Mouse (Mus musculus) heart, embryonic 13.5 days (tissue): ENCODE measurements around the gene Rps3a1. TPM values are rescaled to one million over a fixed set of nuclear protein-coding genes. Genes with fewer than 3 reads are reported as not detected.
"Not testable (repeated sequence)": the region's sequence is repeated elsewhere in the genome, so short reads cannot be mapped to it uniquely, and the experiment has no call there.

Source experiments
- ATAC-seq: fragments of 200-750 bp; cut with Nextera tagmentation; 2 replicates; pipeline ENCODE4 v1.8.0; 2017; ENCODE audit warnings: moderate TSS enrichment; ENCODE audit not compliant: insufficient number of reproducible peaks, low FRiP score, low TSS enrichment; ENCODE audit errors: extremely low read depth
- H3K27ac ChIP-seq: fragments of 300-500 bp; sonication (generic); replicated peaks from 2 replicates; pipeline ENCODE4 v1.5.1; 2015; ENCODE audit warnings: moderate library complexity, mild to moderate bottlenecking, inconsistent platforms
- H3K27me3 ChIP-seq: fragments of 300-500 bp; sonication (generic); replicated peaks from 2 replicates; pipeline ENCODE4 v1.6.1; 2015; ENCODE audit warnings: mild to moderate bottlenecking, inconsistent platforms
- H3K36me3 ChIP-seq: fragments of 300-500 bp; sonication (generic); 2 replicates; pipeline ENCODE4 v1.6.1; 2015; ENCODE audit warnings: mild to moderate bottlenecking, inconsistent platforms
- H3K4me1 ChIP-seq: fragments of 300-500 bp; sonication (generic); 2 replicates; pipeline ENCODE4 v1.6.1; 2015; ENCODE audit warnings: inconsistent platforms
- H3K4me2 ChIP-seq: fragments of 300-500 bp; sonication (generic); 2 replicates; pipeline ENCODE4 v1.6.1; 2015; ENCODE audit warnings: inconsistent platforms, mild to moderate bottlenecking, moderate library complexity
- H3K4me3 ChIP-seq: fragments of 300-500 bp; sonication (generic); 2 replicates; pipeline ENCODE4 v1.5.1; 2015; ENCODE audit warnings: moderate library complexity, mild to moderate bottlenecking, inconsistent platforms
- H3K9ac ChIP-seq: fragments of 300-500 bp; sonication (generic); 2 replicates; pipeline ENCODE4 v1.6.1; 2015; ENCODE audit warnings: inconsistent platforms, mild to moderate bottlenecking, moderate library complexity
- H3K9me3 ChIP-seq: fragments of 300-500 bp; sonication (generic); 2 replicates; pipeline ENCODE4 v1.6.1; 2016; ENCODE audit warnings: inconsistent platforms
- WGBS: fragments of 180-500 bp; shearing (Covaris S2); methylation state at CpG from one replicate; pipeline ENCODE4 v1.1.7; 2015; ENCODE audit warnings: mixed read lengths; 5-methylcytosine and 5-hydroxymethylcytosine counted together
- polyA plus RNA-seq: library from polyadenylated mRNA; unstranded; fragments of >200 nt; fragmentation: Nextera tagmentation; extraction: Ambion mirVana; gene quantifications from 2 replicates; pipeline ENCODE4 v1.2.1, GENCODE M21; 2015

Gene Rps3a1
- polyA plus RNA-seq, 1 experiment from 2014 or later = 788 TPM

GRCm38 (mm10) chr3:86114659-86115338 is 27.7 kb downstream of the Rps3a1 start:
- peak overlapping the region; percentile 17 for H3K4me2 ChIP-seq
- no peak for ATAC-seq
- H3K4me3 ChIP-seq = no peak overlapping the region
- no peaks in the 10 kb centered on the region for H3K27me3 ChIP-seq
- peaks cover 2% of the 10 kb centered on the region; the same call in 1 of the 2 replicates for H3K4me1 ChIP-seq
- peaks cover 7% of the 10 kb centered on the region; the same call in 1 of the 2 replicates for H3K9me3 ChIP-seq
- WGBS = 60% methylated on average over 12 of the region's 12 CpGs
- H3K36me3 ChIP-seq = peaks cover 26% of the 10 kb centered on the region
- H3K27ac ChIP-seq = peak overlapping the region; percentile 25; the same call in 1 of the 2 replicates
- H3K9ac ChIP-seq = no peak overlapping the region

- no peak overlapping the region for H3K4me3 ChIP-seq
- ATAC-seq = no peak
- no peaks in the 10 kb centered on the region for H3K27me3 ChIP-seq
- H3K4me1 ChIP-seq = peaks cover 3% of the 10 kb centered on the region; the same call in 1 of the 2 replicates
- H3K9ac ChIP-seq = no peak overlapping the region
- 79% methylated on average over 7 of the region's 7 CpGs for WGBS
- peaks cover 7% of the 10 kb centered on the region; the same call in 1 of the 2 replicates for H3K9me3 ChIP-seq
- peaks cover 26% of the 10 kb centered on the region for H3K36me3 ChIP-seq
- no peak overlapping the region for H3K27ac ChIP-seq
- no peak overlapping the region for H3K4me2 ChIP-seq
Measured at GRCm38 (mm10) chr3:86112766-86113165, 29.7 kb downstream of the Rps3a1 start.

- ATAC-seq = no peak
- H3K4me2 ChIP-seq = peak overlapping the region; percentile 53
- H3K36me3 ChIP-seq = peaks cover 14% of the 10 kb centered on the region
- peaks cover 3% of the 10 kb centered on the region; the same call in 1 of the 2 replicates for H3K4me1 ChIP-seq
- H3K9me3 ChIP-seq = no peaks in the 10 kb centered on the region
- H3K9ac ChIP-seq = peak overlapping the region; percentile 19; the same call in 1 of the 2 replicates
- no peak overlapping the region for H3K27ac ChIP-seq
- H3K27me3 ChIP-seq = no peaks in the 10 kb centered on the region
- peak overlapping the region; percentile 27 for H3K4me3 ChIP-seq
- 18% methylated on average over 10 of the region's 10 CpGs for WGBS
Measured at GRCm38 (mm10) chr3:86110077-86110476, 32.4 kb downstream of the Rps3a1 start.

GRCm38 (mm10) chr3:86109099-86109498 is 33.4 kb downstream of the Rps3a1 start:
- ATAC-seq = no peak
- Histone ChIP-seq H3K4me3 (no peak overlapping the region), H3K9me3 (no peaks in the 10 kb centered on the region), H3K27me3 (no peaks in the 10 kb centered on the region), H3K9ac (no peak overlapping the region), H3K4me1 (0 out of 2 replicates have a peak, but pooled peaks cover 3% of the 10 kb centered on the region), H3K27ac (no peak overlapping the region; the same call in 1 of the 2 replicates), H3K4me2 (no peak overlapping the region), H3K36me3 (peaks cover 15% of the 10 kb centered on the region)
- WGBS = 85% methylated on average over 7 of the region's 7 CpGs

- Histone ChIP-seq H3K27me3 (no peaks in the 10 kb centered on the region), H3K4me3 (no peak overlapping the region), H3K27ac (no peak overlapping the region; the same call in 1 of the 2 replicates), H3K36me3 (peaks cover 15% of the 10 kb centered on the region), H3K4me2 (no peak overlapping the region), H3K4me1 (0 out of 2 replicates have a peak, but pooled peaks cover 3% of the 10 kb centered on the region), H3K9me3 (no peaks in the 10 kb centered on the region), H3K9ac (no peak overlapping the region)
- peak; percentile 54; the same call in 1 of the 2 replicates for ATAC-seq
- 67% methylated on average over 4 of the region's 4 CpGs for WGBS
Measured at GRCm38 (mm10) chr3:86108576-86108975, 33.9 kb downstream of the Rps3a1 start.

- Histone ChIP-seq H3K9ac (no peak overlapping the region), H3K4me1 (0 out of 2 replicates have a peak, but pooled peaks cover 3% of the 10 kb centered on the region), H3K4me3 (no peak overlapping the region), H3K9me3 (no peaks in the 10 kb centered on the region), H3K27me3 (no peaks in the 10 kb centered on the region), H3K4me2 (no peak overlapping the region), H3K36me3 (peaks cover 14% of the 10 kb centered on the region; the same call in 1 of the 2 replicates), H3K27ac (no peak overlapping the region)
- 78% methylated on average over 8 of the region's 8 CpGs for WGBS
- ATAC-seq = no peak
Measured at GRCm38 (mm10) chr3:86107637-86108539, 34.6 kb downstream of the Rps3a1 start.

- Histone ChIP-seq H3K9me3 (no peaks in the 10 kb centered on the region), H3K4me1 (0 out of 2 replicates have a peak, but pooled peaks cover 3% of the 10 kb centered on the region), H3K4me3 (no peak overlapping the region), H3K4me2 (no peak overlapping the region), H3K27ac (no peak overlapping the region), H3K27me3 (no peaks in the 10 kb centered on the region), H3K36me3 (peaks cover 17% of the 10 kb centered on the region; the same call in 1 of the 2 replicates), H3K9ac (no peak overlapping the region)
- 92% methylated on average over 8 of the region's 8 CpGs for WGBS
- ATAC-seq = no peak
Measured at GRCm38 (mm10) chr3:86106086-86106632, 36.3 kb downstream of the Rps3a1 start.

GRCm38 (mm10) chr3:86104909-86105308 is 37.6 kb downstream of the Rps3a1 start:
- H3K27ac ChIP-seq = no peak overlapping the region
- peaks cover 18% of the 10 kb centered on the region for H3K36me3 ChIP-seq
- H3K4me2 ChIP-seq = no peak overlapping the region
- ATAC-seq = no peak
- H3K9me3 ChIP-seq = no peaks in the 10 kb centered on the region
- WGBS = 84% methylated on average over 4 of the region's 4 CpGs
- H3K9ac ChIP-seq = no peak overlapping the region
- H3K4me3 ChIP-seq = no peak overlapping the region
- 0 out of 2 replicates have a peak, but pooled peaks cover 2% of the 10 kb centered on the region for H3K4me1 ChIP-seq
- no peaks in the 10 kb centered on the region for H3K27me3 ChIP-seq

GRCm38 (mm10) chr3:86104433-86104832 is 38.1 kb downstream of the Rps3a1 start:
- 81% methylated on average over 7 of the region's 7 CpGs for WGBS
- H3K36me3 ChIP-seq = peaks cover 22% of the 10 kb centered on the region
- not testable (repeated sequence) for H3K4me1 ChIP-seq, H3K4me3 ChIP-seq, H3K27me3 ChIP-seq, H3K27ac ChIP-seq, H3K9ac ChIP-seq, H3K9me3 ChIP-seq, H3K4me2 ChIP-seq, ATAC-seq

- Histone ChIP-seq H3K4me2 (no peak overlapping the region), H3K27me3 (no peaks in the 10 kb centered on the region), H3K9me3 (no peaks in the 10 kb centered on the region), H3K4me1 (no peaks in the 10 kb centered on the region), H3K27ac (no peak overlapping the region), H3K9ac (no peak overlapping the region), H3K36me3 (peaks cover 28% of the 10 kb centered on the region), H3K4me3 (no peak overlapping the region)
- no peak for ATAC-seq
- 75% methylated on average over 17 of the region's 18 CpGs for WGBS
Measured at GRCm38 (mm10) chr3:86103449-86104291, 38.8 kb downstream of the Rps3a1 start.
